In the genomic region with DNA sequence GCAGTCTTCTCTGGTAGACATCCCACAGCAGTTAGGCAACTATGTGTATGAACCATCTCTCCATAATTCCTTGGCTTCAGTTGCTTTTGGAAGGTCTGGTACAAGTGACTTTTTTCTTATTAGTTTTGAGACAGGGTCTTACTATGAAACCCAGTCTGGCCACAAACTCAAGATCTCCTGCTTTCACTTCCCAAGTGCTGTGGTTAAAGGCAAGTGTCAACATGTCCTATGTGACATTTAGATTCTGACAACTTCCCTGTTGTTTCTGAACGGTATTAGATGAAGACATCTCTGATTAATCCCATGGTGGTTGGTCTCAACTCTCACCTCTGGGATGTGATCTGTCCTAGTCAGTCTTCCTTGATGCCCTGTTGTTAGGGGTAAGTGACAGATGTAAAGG, we compare ENCODE assay signal across 28 mouse cellular contexts.
"Had no signal": no experiment of that assay in that cellular context is flagged by ENCODE, and none has a peak within 500 bp of the region (broad histone marks: within the 10 kb centered on the region; RNA-seq: fewer than 3 reads in every experiment).

No protein-coding gene starts in this region.

- ATAC-seq: hindbrain, embryonic 16.5 days; inflammation-experienced regulatory T-cells, adult 6 months; intestine, embryonic 15.5 days; intestine, postnatal 0 days; liver, embryonic 12.5 days had no signal

- H3K4me2 ChIP-seq: heart, embryonic 12.5 days; hindbrain, embryonic 12.5 days; hindbrain, embryonic 14.5 days; intestine, embryonic 15.5 days; kidney, embryonic 15.5 days; limb, embryonic 13.5 days; limb, embryonic 15.5 days; liver, embryonic 12.5 days had no signal

- H3K27me3 ChIP-seq: heart, embryonic 12.5 days; hindbrain, embryonic 12.5 days; intestine, embryonic 15.5 days; kidney, embryonic 15.5 days; limb, embryonic 13.5 days; limb, embryonic 15.5 days; liver, embryonic 12.5 days had no signal

- H3K9ac ChIP-seq: heart, embryonic 12.5 days; hindbrain, embryonic 12.5 days; hindbrain, embryonic 14.5 days; intestine, embryonic 15.5 days; kidney, embryonic 15.5 days; limb, embryonic 13.5 days; limb, embryonic 15.5 days; liver, embryonic 12.5 days had no signal

- H3K36me3 ChIP-seq: heart, embryonic 10.5 days; heart, embryonic 12.5 days; hindbrain, embryonic 10.5 days; hindbrain, embryonic 12.5 days; intestine, embryonic 15.5 days; kidney, embryonic 15.5 days; limb, embryonic 13.5 days; limb, embryonic 15.5 days; liver, embryonic 12.5 days had no signal

- DNase-seq: gastrocnemius, adult 2 months; gastrocnemius, postnatal 10 days; gastrocnemius, postnatal 25 days; heart, adult 11 months; heart, adult 2 months; heart, postnatal 10 days; heart, postnatal 4 days; kidney, adult 18-20 months; kidney, adult 9 months; kidney, postnatal 14 days; kidney, postnatal 36 days; layer of hippocampus, adult 9-11 months; layer of hippocampus, postnatal 36 days; left cerebral cortex, postnatal 4 days had no signal

- H3K4me1 ChIP-seq: heart, embryonic 10.5 days; heart, embryonic 12.5 days; hindbrain, embryonic 10.5 days; hindbrain, embryonic 12.5 days; intestine, embryonic 15.5 days; kidney, embryonic 15.5 days; limb, embryonic 13.5 days; limb, embryonic 15.5 days; liver, embryonic 12.5 days had no signal

- H3K9me3 ChIP-seq: heart, embryonic 10.5 days; heart, embryonic 12.5 days; hindbrain, embryonic 10.5 days; hindbrain, embryonic 12.5 days; intestine, embryonic 15.5 days; kidney, embryonic 15.5 days; limb, embryonic 13.5 days; limb, embryonic 15.5 days; liver, embryonic 12.5 days had no signal

- H3K4me3 ChIP-seq: gastrocnemius, adult 2 months; heart, adult 2 months; heart, embryonic 10.5 days; heart, embryonic 12.5 days; hindbrain, embryonic 10.5 days; hindbrain, embryonic 12.5 days; intestine, embryonic 15.5 days; kidney, embryonic 15.5 days; limb, embryonic 13.5 days; limb, embryonic 15.5 days; liver, embryonic 12.5 days had no signal

- H3K27ac ChIP-seq: gastrocnemius, adult 2 months; heart, adult 2 months; heart, embryonic 10.5 days; hindbrain, embryonic 10.5 days; hindbrain, embryonic 12.5 days; hindbrain, embryonic 14.5 days; intestine, embryonic 15.5 days; kidney, embryonic 15.5 days; kidney, postnatal 0 days; limb, embryonic 13.5 days; limb, embryonic 15.5 days; liver, embryonic 12.5 days had no signal
